Mouse (Mus musculus): ENCODE measurements around the gene Qsox1. TPM values are rescaled to one million over a fixed set of nuclear protein-coding genes. Genes with fewer than 3 reads are reported as not detected.

Qsox1 gene
- polyA plus RNA-seq, 1 experiment, result 113 TPM

DNA sequence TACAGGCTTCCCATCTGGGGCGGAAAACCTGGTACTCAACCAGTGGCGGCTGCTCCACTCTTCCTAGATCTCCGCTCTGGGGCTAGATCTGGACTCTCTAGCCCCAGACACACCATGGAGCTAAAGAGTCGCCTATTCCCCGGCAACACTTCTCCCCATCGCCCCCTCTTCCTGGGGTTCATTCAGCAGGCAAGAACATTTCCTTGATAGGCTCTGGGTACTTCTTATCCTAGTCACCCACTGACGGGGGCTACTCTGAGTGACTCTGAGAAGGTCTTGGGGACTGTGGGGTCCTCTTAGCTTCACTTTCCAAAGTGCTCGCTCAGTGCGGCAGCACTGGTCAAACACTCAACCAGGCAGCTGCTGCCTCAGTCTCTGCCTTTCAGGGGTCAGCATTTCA is 59.3 kb downstream of the Qsox1 start:
- no peaks in the 10 kb centered on the region for H3K27me3 ChIP-seq (ENCODE audit: control insufficient read depth, insufficient read depth, low read length)
- H3K27ac ChIP-seq (ENCODE audit: control insufficient read depth, insufficient read depth, low read depth, low read length), result no peak overlapping the region
- TF ChIP-seq CTCF (IDR thresholded peaks at IDR 0.05; ENCODE audit: control insufficient read depth, insufficient read depth, insufficient replicate concordance, low read depth, low read length), result no peak
- no peak for TF ChIP-seq POLR2A (IDR thresholded peaks at IDR 0.05; ENCODE audit: control insufficient read depth, low read depth, low read length)
- H3K4me3 ChIP-seq (ENCODE audit: control insufficient read depth, low read depth, low read length), result no peak overlapping the region
- no peaks in the 10 kb centered on the region for H3K4me1 ChIP-seq (ENCODE audit: control insufficient read depth, insufficient read depth, low read length)
- no peaks in the 10 kb centered on the region for H3K36me3 ChIP-seq (ENCODE audit: control insufficient read depth, insufficient read depth, low read length)

DNA sequence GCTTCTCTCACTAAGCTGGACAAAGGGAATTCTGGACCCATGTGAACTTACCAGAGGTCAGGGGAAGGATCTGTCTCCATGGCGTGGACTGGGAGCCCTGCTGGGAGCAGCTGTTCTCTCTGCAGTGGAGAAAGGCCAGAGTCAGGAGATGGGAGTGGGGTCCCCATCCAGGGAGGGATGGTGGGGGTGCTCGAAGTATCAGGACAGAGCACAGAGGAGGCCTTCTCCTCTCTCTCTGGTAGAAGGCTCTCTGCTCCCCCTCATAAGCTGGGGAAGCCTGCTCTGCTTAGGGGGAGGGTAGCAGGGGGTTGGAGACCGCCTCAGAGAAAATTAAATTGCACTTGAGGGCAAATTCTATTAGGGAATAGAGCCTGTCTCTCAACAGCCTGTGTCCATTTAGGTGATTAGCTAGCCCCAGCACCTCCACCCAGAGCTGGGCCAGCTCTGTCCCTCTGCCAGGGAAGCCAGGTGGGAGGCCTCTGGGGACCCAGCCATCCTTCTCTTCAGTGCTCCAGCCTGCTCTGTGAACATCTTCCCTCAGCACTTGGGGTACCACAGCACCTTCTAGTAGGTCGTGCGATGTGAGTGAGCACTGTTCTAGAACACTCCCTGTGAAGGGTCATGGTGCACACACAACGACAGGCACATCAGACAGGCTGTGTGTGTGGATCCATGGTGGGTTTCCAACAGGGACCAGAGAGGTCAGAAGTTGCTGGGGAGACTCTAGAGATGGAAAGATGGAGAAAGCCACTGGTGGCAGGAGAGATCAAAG is 61.0 kb downstream of the Qsox1 start, which contains the start of gene Lhx4:
Gene Lhx4 (minus strand): TSS at position 201 of the 772 bp plus-strand sequence.
- Histone ChIP-seq H3K27ac (ENCODE audit: control insufficient read depth, insufficient read depth, low read depth, low read length) (no peak within 1 kb of the TSS), H3K27me3 (ENCODE audit: control insufficient read depth, insufficient read depth, low read length) (no peaks in the 10 kb centered on the region), H3K4me1 (ENCODE audit: control insufficient read depth, insufficient read depth, low read length) (no peaks in the 10 kb centered on the region), H3K36me3 (ENCODE audit: control insufficient read depth, insufficient read depth, low read length) (no peaks in the 10 kb centered on the region), H3K4me3 (ENCODE audit: control insufficient read depth, low read depth, low read length) (no peak within 1 kb of the TSS)
- no peak for TF ChIP-seq POLR2A (IDR thresholded peaks at IDR 0.05; ENCODE audit: control insufficient read depth, low read depth, low read length)
- no peak for TF ChIP-seq CTCF (IDR thresholded peaks at IDR 0.05; ENCODE audit: control insufficient read depth, insufficient read depth, insufficient replicate concordance, low read depth, low read length)

DNA sequence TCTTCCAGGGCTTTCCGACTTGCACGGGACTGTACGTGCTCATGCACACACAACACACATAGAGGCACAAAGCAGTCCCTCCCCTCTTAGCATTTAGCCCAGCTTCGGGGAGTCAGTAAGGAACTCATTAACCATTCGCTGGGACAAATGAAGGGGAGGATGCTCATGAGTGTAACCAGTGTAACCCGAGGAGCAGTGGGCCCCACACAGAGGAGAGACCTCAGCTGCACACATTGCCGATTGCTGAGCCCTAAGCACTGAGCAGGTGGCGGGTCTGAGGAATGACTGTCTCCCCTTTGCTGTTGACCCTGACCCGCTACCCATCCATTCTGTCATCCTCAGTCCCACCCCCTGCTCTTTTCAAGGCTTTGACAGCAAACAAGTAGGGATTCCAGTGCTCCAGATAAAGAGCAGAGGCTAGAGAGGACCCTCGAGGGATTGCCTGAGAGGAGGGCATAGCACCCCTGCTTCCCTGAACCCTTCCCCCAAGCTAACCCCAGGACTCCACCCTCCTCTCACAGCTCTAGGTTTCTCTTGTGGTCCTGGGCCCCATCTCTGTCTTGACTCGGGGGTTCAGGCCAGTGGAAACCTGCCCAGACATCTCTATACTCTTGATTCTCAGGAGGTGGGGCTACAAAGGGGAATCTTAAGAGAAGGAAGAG is 62.0 kb downstream of the Qsox1 start:
- Histone ChIP-seq H3K27me3 (ENCODE audit: control insufficient read depth, insufficient read depth, low read length) (no peaks in the 10 kb centered on the region), H3K36me3 (ENCODE audit: control insufficient read depth, insufficient read depth, low read length) (no peaks in the 10 kb centered on the region), H3K27ac (ENCODE audit: control insufficient read depth, insufficient read depth, low read depth, low read length) (no peak overlapping the region), H3K4me3 (ENCODE audit: control insufficient read depth, low read depth, low read length) (no peak overlapping the region), H3K4me1 (ENCODE audit: control insufficient read depth, insufficient read depth, low read length) (no peaks in the 10 kb centered on the region)
- no peak for TF ChIP-seq POLR2A (IDR thresholded peaks at IDR 0.05; ENCODE audit: control insufficient read depth, low read depth, low read length)
- no peak for TF ChIP-seq CTCF (IDR thresholded peaks at IDR 0.05; ENCODE audit: control insufficient read depth, insufficient read depth, insufficient replicate concordance, low read depth, low read length)

DNA sequence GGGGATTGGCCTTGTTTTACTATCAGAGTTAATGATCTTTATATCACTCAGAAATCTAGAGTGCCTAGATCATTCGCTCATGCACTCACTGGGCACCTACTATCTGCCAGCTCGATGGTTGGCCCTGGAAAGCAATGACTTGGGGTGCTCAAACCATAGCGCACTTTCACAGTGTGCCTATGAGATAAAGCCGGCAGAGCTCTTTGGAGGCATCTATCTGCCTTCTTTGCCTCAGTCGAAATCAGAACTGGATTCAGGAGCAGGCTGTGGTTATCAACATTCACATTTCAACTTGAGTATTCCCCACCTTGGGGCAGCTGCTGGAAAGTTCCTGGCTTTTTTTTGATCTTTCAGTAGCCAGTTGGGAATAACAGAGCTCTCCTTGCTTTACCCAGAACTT is 64.8 kb downstream of the Qsox1 start:
- H3K4me1 ChIP-seq (ENCODE audit: control insufficient read depth, insufficient read depth, low read length), result peaks cover 4% of the 10 kb centered on the region
- no peak overlapping the region for H3K27ac ChIP-seq (ENCODE audit: control insufficient read depth, insufficient read depth, low read depth, low read length)
- TF ChIP-seq CTCF (IDR thresholded peaks at IDR 0.05; ENCODE audit: control insufficient read depth, insufficient read depth, insufficient replicate concordance, low read depth, low read length) (no peak), POLR2A (IDR thresholded peaks at IDR 0.05; ENCODE audit: control insufficient read depth, low read depth, low read length) (no peak)
- no peaks in the 10 kb centered on the region for H3K36me3 ChIP-seq (ENCODE audit: control insufficient read depth, insufficient read depth, low read length)
- peaks cover 3% of the 10 kb centered on the region; the same call in 1 of the 2 replicates for H3K27me3 ChIP-seq (ENCODE audit: control insufficient read depth, insufficient read depth, low read length)
- H3K4me3 ChIP-seq (ENCODE audit: control insufficient read depth, low read depth, low read length), result no peak overlapping the region

DNA sequence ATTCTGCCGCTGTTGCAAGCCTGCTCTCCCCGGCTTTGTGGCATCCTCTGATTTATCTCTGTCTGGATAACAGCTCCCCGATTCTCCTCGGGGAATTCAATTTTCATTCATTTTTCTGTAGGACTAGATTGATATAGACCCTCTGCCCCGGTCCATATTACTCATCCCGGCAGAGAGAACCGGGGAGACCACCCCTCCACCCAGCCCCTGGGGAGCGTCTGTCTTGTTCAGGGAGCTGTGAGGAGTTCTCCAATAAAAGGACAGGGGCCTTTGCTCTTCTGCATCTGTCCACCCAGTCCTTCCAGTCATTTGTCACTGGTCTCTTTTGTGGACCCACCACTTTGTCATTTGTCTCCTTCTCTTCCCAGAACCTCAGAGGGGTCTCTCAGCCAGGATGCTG is 65.7 kb downstream of the Qsox1 start:
- H3K4me1 ChIP-seq (ENCODE audit: control insufficient read depth, insufficient read depth, low read length), result peaks cover 7% of the 10 kb centered on the region
- no peak overlapping the region for H3K4me3 ChIP-seq (ENCODE audit: control insufficient read depth, low read depth, low read length)
- no peak overlapping the region for H3K27ac ChIP-seq (ENCODE audit: control insufficient read depth, insufficient read depth, low read depth, low read length)
- no peaks in the 10 kb centered on the region for H3K36me3 ChIP-seq (ENCODE audit: control insufficient read depth, insufficient read depth, low read length)
- TF ChIP-seq CTCF (IDR thresholded peaks at IDR 0.05; ENCODE audit: control insufficient read depth, insufficient read depth, insufficient replicate concordance, low read depth, low read length), result no peak
- no peak for TF ChIP-seq POLR2A (IDR thresholded peaks at IDR 0.05; ENCODE audit: control insufficient read depth, low read depth, low read length)
- peaks cover 7% of the 10 kb centered on the region for H3K27me3 ChIP-seq (ENCODE audit: control insufficient read depth, insufficient read depth, low read length)

DNA sequence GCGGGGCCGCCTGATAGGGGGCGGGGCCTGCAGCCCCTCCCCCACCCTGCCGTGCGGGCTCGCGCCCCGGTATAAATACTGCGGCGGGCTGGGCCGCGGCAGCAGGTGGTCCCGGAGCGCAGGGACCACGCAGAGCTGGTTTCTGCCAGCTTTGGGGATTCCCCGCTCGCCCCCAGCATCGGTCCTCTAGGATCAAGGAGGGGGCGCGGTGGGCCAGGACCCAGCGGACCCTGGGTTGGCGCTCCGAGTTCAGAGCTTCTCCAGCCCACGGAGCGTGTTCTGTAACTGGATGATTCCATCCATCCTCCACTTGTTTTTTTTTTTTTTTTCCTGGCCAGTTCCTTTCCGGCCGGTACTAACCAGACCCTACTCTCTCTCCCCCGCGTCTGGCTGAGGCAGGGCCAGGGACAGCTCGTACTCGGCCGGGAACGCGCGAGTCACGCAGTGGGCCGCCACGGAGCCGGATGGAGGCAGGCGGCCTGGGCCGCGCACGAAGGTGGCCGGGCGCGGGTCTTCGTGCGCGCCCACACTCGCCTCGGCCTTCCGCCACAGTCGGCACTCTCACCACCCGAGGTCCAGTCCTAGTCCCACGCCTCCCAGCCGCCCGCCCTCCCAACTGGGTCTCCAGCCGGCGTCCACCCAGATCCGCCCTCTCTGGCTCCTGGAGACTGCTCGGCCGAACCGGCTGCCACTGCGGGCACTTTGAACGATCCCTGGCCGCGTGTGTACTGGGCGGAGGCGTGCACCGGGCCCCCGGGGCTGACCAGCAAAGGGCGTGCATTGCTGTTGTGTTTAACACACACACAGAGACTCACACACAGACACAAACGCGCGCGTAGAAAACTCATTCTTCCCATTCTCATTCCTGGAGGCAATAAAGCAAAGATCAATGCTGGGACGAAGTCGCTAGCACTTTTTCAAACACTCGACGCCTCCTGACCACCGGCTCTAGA is 70.0 kb downstream of the Qsox1 start:
- Histone ChIP-seq H3K27me3 (ENCODE audit: control insufficient read depth, insufficient read depth, low read length) (peaks cover 12% of the 10 kb centered on the region), H3K36me3 (ENCODE audit: control insufficient read depth, insufficient read depth, low read length) (no peaks in the 10 kb centered on the region), H3K27ac (ENCODE audit: control insufficient read depth, insufficient read depth, low read depth, low read length) (no peak overlapping the region), H3K4me1 (ENCODE audit: control insufficient read depth, insufficient read depth, low read length) (peaks cover 17% of the 10 kb centered on the region), H3K4me3 (ENCODE audit: control insufficient read depth, low read depth, low read length) (peak overlapping the region; percentile 81)
- TF ChIP-seq CTCF (IDR thresholded peaks at IDR 0.05; ENCODE audit: control insufficient read depth, insufficient read depth, insufficient replicate concordance, low read depth, low read length), result no peak
- no peak for TF ChIP-seq POLR2A (IDR thresholded peaks at IDR 0.05; ENCODE audit: control insufficient read depth, low read depth, low read length)

Measured in testis, adult 2 months (tissue).